Mouse (Mus musculus) cerebellum, postnatal 4 days (tissue): ENCODE results near the gene Camta2.
A peak's percentile ranks its signal among the peaks of the same experiment; 100 is the strongest.

ENCODE experiments used
- DNase-seq, 2 experiments: peaks; one replicate each; pipeline ENCODE4 v3.0.0; 2022; ENCODE audit warnings: low spot score in 2 of 2, mixed read lengths in 1 of 2

Camta2 gene

GRCm38 (mm10) chr11:70664741-70665140, 23.2 kb downstream of the Camta2 start:
- no peak for DNase-seq

- DNase-seq = no peak
Observed at GRCm38 (mm10) chr11:70663957-70664356, 23.9 kb downstream of the Camta2 start.

- DNase-seq = no peak
Observed at GRCm38 (mm10) chr11:70663101-70663500, 24.8 kb downstream of the Camta2 start.

- no peak for DNase-seq
Observed at GRCm38 (mm10) chr11:70660571-70660970, 27.3 kb downstream of the Camta2 start.

GRCm38 (mm10) chr11:70658942-70659341, 29.0 kb downstream of the Camta2 start:
- no peak for DNase-seq

- DNase-seq = no peak
Observed at GRCm38 (mm10) chr11:70658521-70658920, 29.4 kb downstream of the Camta2 start.

GRCm38 (mm10) chr11:70657991-70658390, 29.9 kb downstream of the Camta2 start:
- DNase-seq = no peak

GRCm38 (mm10) chr11:70657573-70657972, 30.3 kb downstream of the Camta2 start:
- no peak for DNase-seq

- no peak for DNase-seq
Observed at GRCm38 (mm10) chr11:70656964-70657363, 30.9 kb downstream of the Camta2 start, which contains the start of gene Eno3. Gene Eno3, plus strand, starts transcription at chr11:70657202.

- no peak for DNase-seq
Observed at GRCm38 (mm10) chr11:70656456-70656927, 31.4 kb downstream of the Camta2 start.

- DNase-seq = peak in 1 of 2 experiments; percentile 37
Observed at GRCm38 (mm10) chr11:70655571-70656455, 32.1 kb downstream of the Camta2 start.

GRCm38 (mm10) chr11:70654923-70655570, 32.9 kb downstream of the Camta2 start:
- DNase-seq = peak in 1 of 2 experiments; percentile 80

GRCm38 (mm10) chr11:70654198-70654922, 33.5 kb downstream of the Camta2 start, which contains the start of gene Pfn1:
Gene Pfn1, minus strand, starts transcription at chr11:70654644.
- DNase-seq = peak in 1 of 2 experiments; percentile 70

GRCm38 (mm10) chr11:70653345-70654197, 34.3 kb downstream of the Camta2 start:
- peak in 1 of 2 experiments; percentile 67 for DNase-seq

GRCm38 (mm10) chr11:70652884-70653344, 35.0 kb downstream of the Camta2 start:
- no peak for DNase-seq

GRCm38 (mm10) chr11:70652029-70652883, 35.6 kb downstream of the Camta2 start:
- no peak for DNase-seq

- DNase-seq = no peak
Observed at GRCm38 (mm10) chr11:70651391-70651790, 36.5 kb downstream of the Camta2 start.

GRCm38 (mm10) chr11:70650322-70651175, 37.4 kb downstream of the Camta2 start:
- no peak for DNase-seq

GRCm38 (mm10) chr11:70649185-70649734, 38.6 kb downstream of the Camta2 start:
- no peak for DNase-seq
